Mouse (Mus musculus): ENCODE data around the gene Lin7a. TPM values are rescaled to one million over a fixed set of nuclear protein-coding genes. Genes with fewer than 3 reads are reported as not detected.

The Lin7a gene
- polyA plus RNA-seq, 1 experiment from 2014 or later, result 26.1 TPM

GRCm38 (mm10) chr10:107234421-107235400 lies 36.8 kb upstream of the Lin7a start:
- H3K36me3 ChIP-seq (ENCODE audit: control insufficient read depth, insufficient read depth, low read length), result no peaks in the 10 kb centered on the region
- no peak overlapping the region for H3K4me3 ChIP-seq (ENCODE audit: low read depth, low read length)
- H3K9me3 ChIP-seq (ENCODE audit: control insufficient read depth, low read length), result no peaks in the 10 kb centered on the region
- no peak for ATAC-seq (ENCODE audit: insufficient read depth, low FRiP score, low TSS enrichment)
- H3K27me3 ChIP-seq (ENCODE audit: control insufficient read depth, insufficient read depth, low read length), result no peaks in the 10 kb centered on the region
- no peaks in the 10 kb centered on the region for H3K4me1 ChIP-seq (ENCODE audit: control insufficient read depth, insufficient read depth, low read length)
- no peak for DNase-seq (ENCODE audit: low spot score)
- 87% methylated on average over 7 of the region's 7 CpGs for WGBS
- H3K4me2 ChIP-seq (ENCODE audit: low read depth), result no peak overlapping the region
- no peak overlapping the region for H3K27ac ChIP-seq (ENCODE audit: low read depth, low read length)
- H3K9ac ChIP-seq (ENCODE audit: low read length), result no peak overlapping the region

DNA sequence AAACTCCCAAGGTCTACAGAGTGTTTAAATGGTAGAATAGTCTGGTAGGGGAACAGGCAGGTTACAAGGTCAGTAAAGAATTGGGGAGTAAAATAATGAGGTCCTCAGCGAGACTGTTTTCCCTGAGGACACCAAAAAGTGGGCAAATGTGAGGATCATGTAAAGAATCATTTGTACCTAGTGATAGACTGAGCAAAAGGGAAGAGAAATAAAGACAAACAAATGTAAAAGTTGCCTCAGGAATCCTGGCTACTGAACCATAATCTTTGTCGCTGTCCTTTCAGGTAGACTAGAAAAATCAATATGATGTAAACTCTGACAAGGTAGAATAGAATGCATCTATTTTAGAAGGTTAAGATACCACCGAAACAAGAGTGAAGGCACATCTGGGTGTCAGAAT lies 36.0 kb upstream of the Lin7a start:
- Histone ChIP-seq H3K9ac (ENCODE audit: low read length) (no peak overlapping the region), H3K4me1 (ENCODE audit: control insufficient read depth, insufficient read depth, low read length) (no peaks in the 10 kb centered on the region), H3K9me3 (ENCODE audit: control insufficient read depth, low read length) (no peaks in the 10 kb centered on the region), H3K4me2 (ENCODE audit: low read depth) (no peak overlapping the region), H3K27me3 (ENCODE audit: control insufficient read depth, insufficient read depth, low read length) (no peaks in the 10 kb centered on the region), H3K27ac (ENCODE audit: low read depth, low read length) (no peak overlapping the region), H3K36me3 (ENCODE audit: control insufficient read depth, insufficient read depth, low read length) (no peaks in the 10 kb centered on the region), H3K4me3 (ENCODE audit: low read depth, low read length) (no peak overlapping the region)
- DNase-seq (ENCODE audit: low spot score) (no peak), ATAC-seq (ENCODE audit: insufficient read depth, low FRiP score, low TSS enrichment) (no peak)
- 88% methylated on average over 3 of the region's 3 CpGs for WGBS

DNA sequence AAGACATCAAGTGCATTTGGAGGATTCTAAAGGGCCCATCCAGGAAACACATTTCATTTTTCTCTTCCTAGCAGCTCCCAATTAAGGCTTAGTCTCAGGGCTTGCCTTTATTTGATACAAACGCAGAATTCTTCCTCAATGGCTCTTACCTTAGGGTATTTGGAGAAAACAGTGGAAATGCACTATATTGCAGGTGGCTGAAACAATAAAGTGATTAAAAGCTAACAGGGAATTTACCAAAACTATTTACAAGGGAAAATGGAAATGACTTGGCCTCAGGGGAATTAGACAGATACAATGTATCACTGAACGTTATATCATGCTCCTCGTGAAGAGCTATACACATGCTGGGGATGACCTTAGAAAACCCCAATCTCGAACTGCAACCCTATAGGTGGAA lies 35.3 kb upstream of the Lin7a start:
- Histone ChIP-seq H3K9me3 (ENCODE audit: control insufficient read depth, low read length) (no peaks in the 10 kb centered on the region), H3K27ac (ENCODE audit: low read depth, low read length) (no peak overlapping the region), H3K36me3 (ENCODE audit: control insufficient read depth, insufficient read depth, low read length) (no peaks in the 10 kb centered on the region), H3K9ac (ENCODE audit: low read length) (no peak overlapping the region), H3K4me3 (ENCODE audit: low read depth, low read length) (no peak overlapping the region), H3K4me2 (ENCODE audit: low read depth) (no peak overlapping the region), H3K27me3 (ENCODE audit: control insufficient read depth, insufficient read depth, low read length) (no peaks in the 10 kb centered on the region), H3K4me1 (ENCODE audit: control insufficient read depth, insufficient read depth, low read length) (no peaks in the 10 kb centered on the region)
- no peak for ATAC-seq (ENCODE audit: insufficient read depth, low FRiP score, low TSS enrichment)
- 79% methylated on average over 4 of the region's 4 CpGs for WGBS
- no peak for DNase-seq (ENCODE audit: low spot score)

DNA sequence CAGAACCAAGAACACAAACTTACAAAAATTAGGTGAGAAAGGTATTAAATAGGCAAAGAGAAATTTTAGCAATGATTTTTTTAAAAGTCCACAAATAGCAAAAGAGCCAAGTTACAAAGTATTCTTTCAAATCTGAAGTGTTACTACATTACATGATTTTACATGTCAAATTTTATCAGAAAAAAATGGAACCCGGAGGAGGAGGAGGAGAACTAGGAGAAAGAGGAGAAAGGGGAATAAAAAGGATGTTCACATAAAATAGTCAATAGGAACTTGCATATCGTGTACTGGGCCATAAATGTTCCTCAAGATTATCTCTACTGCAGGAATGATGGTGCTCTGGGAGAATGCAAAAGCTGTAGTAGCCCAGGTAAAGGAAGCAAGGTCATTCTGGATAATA lies 34.4 kb upstream of the Lin7a start:
- no peak overlapping the region for H3K27ac ChIP-seq (ENCODE audit: low read depth, low read length)
- H3K36me3 ChIP-seq (ENCODE audit: control insufficient read depth, insufficient read depth, low read length), result no peaks in the 10 kb centered on the region
- H3K4me2 ChIP-seq (ENCODE audit: low read depth), result no peak overlapping the region
- no peak for DNase-seq (ENCODE audit: low spot score)
- H3K4me1 ChIP-seq (ENCODE audit: control insufficient read depth, insufficient read depth, low read length), result no peaks in the 10 kb centered on the region
- H3K4me3 ChIP-seq (ENCODE audit: low read depth, low read length), result no peak overlapping the region
- no peaks in the 10 kb centered on the region for H3K27me3 ChIP-seq (ENCODE audit: control insufficient read depth, insufficient read depth, low read length)
- WGBS, result 88% methylated on average over 2 of the region's 2 CpGs
- no peak overlapping the region for H3K9ac ChIP-seq (ENCODE audit: low read length)
- H3K9me3 ChIP-seq (ENCODE audit: control insufficient read depth, low read length), result no peaks in the 10 kb centered on the region
- ATAC-seq (ENCODE audit: insufficient read depth, low FRiP score, low TSS enrichment), result no peak

DNA sequence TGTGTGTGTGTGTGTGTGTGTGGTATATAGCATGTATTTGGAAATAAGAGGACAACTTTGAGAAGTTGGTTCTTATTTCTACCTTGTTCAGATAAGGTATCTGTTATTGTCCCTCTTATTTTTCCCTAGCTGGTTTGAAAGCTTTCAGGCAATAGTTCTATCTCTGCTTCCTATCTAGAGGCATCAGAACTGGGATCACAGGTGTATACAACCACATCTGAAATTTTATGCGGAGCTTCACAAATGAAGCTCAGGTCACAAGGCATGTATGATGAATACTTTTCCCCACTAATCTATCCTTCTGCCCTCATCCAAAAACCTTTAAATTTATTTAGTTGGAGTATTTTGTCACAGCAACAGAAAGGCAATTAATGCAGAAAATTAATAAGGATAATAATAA lies 33.8 kb upstream of the Lin7a start:
- DNase-seq (ENCODE audit: low spot score), result no peak
- no peak for ATAC-seq (ENCODE audit: insufficient read depth, low FRiP score, low TSS enrichment)
- Histone ChIP-seq H3K9me3 (ENCODE audit: control insufficient read depth, low read length) (no peaks in the 10 kb centered on the region), H3K9ac (ENCODE audit: low read length) (no peak overlapping the region), H3K4me3 (ENCODE audit: low read depth, low read length) (no peak overlapping the region), H3K4me1 (ENCODE audit: control insufficient read depth, insufficient read depth, low read length) (no peaks in the 10 kb centered on the region), H3K36me3 (ENCODE audit: control insufficient read depth, insufficient read depth, low read length) (no peaks in the 10 kb centered on the region), H3K27me3 (ENCODE audit: control insufficient read depth, insufficient read depth, low read length) (no peaks in the 10 kb centered on the region), H3K27ac (ENCODE audit: low read depth, low read length) (no peak overlapping the region), H3K4me2 (ENCODE audit: low read depth) (no peak overlapping the region)
- WGBS, result 100% methylated on average over 1 of the region's 1 CpGs

GRCm38 (mm10) chr10:107238151-107238860 lies 33.2 kb upstream of the Lin7a start:
- Histone ChIP-seq H3K27me3 (ENCODE audit: control insufficient read depth, insufficient read depth, low read length) (no peaks in the 10 kb centered on the region), H3K9ac (ENCODE audit: low read length) (no peak overlapping the region), H3K4me3 (ENCODE audit: low read depth, low read length) (no peak overlapping the region), H3K4me2 (ENCODE audit: low read depth) (no peak overlapping the region), H3K9me3 (ENCODE audit: control insufficient read depth, low read length) (no peaks in the 10 kb centered on the region), H3K36me3 (ENCODE audit: control insufficient read depth, insufficient read depth, low read length) (no peaks in the 10 kb centered on the region), H3K4me1 (ENCODE audit: control insufficient read depth, insufficient read depth, low read length) (no peaks in the 10 kb centered on the region), H3K27ac (ENCODE audit: low read depth, low read length) (no peak overlapping the region)
- 81% methylated on average over 2 of the region's 2 CpGs for WGBS
- DNase-seq (ENCODE audit: low spot score) (no peak), ATAC-seq (ENCODE audit: insufficient read depth, low FRiP score, low TSS enrichment) (no peak)

DNA sequence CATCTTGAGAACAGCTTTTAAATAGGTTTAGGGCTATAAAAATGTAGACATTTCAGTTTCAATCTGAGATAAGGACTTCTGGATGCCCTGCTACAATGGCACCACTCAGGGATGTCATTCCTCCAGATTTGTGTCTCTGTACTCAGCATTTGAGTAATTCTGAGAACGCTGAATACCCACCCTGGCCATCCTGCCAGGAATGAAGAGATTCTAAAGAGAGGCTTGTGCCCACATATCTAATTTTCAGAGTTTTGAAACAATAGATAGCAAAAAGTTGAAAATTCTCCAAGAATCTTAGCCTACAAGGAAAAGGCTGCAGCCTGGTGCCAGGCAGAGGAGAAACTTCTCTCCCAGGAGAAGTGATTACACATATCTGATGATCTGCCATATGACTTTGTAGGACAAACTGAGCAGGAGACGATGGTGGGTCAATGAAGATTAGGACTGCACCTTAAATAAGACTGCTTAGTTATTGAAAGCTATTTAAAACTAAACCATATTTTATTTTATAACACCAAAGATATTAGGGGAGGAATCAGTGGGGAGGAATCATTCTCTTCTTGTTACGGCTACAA lies 32.5 kb upstream of the Lin7a start:
- 71% methylated on average over 3 of the region's 3 CpGs for WGBS
- no peaks in the 10 kb centered on the region for H3K36me3 ChIP-seq (ENCODE audit: control insufficient read depth, insufficient read depth, low read length)
- no peak overlapping the region for H3K27ac ChIP-seq (ENCODE audit: low read depth, low read length)
- no peak overlapping the region for H3K4me2 ChIP-seq (ENCODE audit: low read depth)
- no peaks in the 10 kb centered on the region for H3K27me3 ChIP-seq (ENCODE audit: control insufficient read depth, insufficient read depth, low read length)
- no peak overlapping the region for H3K4me3 ChIP-seq (ENCODE audit: low read depth, low read length)
- ATAC-seq (ENCODE audit: insufficient read depth, low FRiP score, low TSS enrichment) (no peak), DNase-seq (ENCODE audit: low spot score) (no peak)
- no peaks in the 10 kb centered on the region for H3K9me3 ChIP-seq (ENCODE audit: control insufficient read depth, low read length)
- H3K9ac ChIP-seq (ENCODE audit: low read length), result no peak overlapping the region
- H3K4me1 ChIP-seq (ENCODE audit: control insufficient read depth, insufficient read depth, low read length), result no peaks in the 10 kb centered on the region

- Histone ChIP-seq H3K4me2 (ENCODE audit: low read depth) (no peak overlapping the region), H3K9me3 (ENCODE audit: control insufficient read depth, low read length) (no peaks in the 10 kb centered on the region), H3K9ac (ENCODE audit: low read length) (no peak overlapping the region), H3K27me3 (ENCODE audit: control insufficient read depth, insufficient read depth, low read length) (no peaks in the 10 kb centered on the region), H3K4me1 (ENCODE audit: control insufficient read depth, insufficient read depth, low read length) (no peaks in the 10 kb centered on the region), H3K36me3 (ENCODE audit: control insufficient read depth, insufficient read depth, low read length) (no peaks in the 10 kb centered on the region), H3K27ac (ENCODE audit: low read depth, low read length) (no peak overlapping the region), H3K4me3 (ENCODE audit: low read depth, low read length) (no peak overlapping the region)
- DNase-seq (ENCODE audit: low spot score) (no peak), ATAC-seq (ENCODE audit: insufficient read depth, low FRiP score, low TSS enrichment) (no peak)
- 89% methylated on average over 2 of the region's 2 CpGs for WGBS
Observed at GRCm38 (mm10) chr10:107239651-107240330, 31.7 kb upstream of the Lin7a start.
